Mouse (Mus musculus) layer of hippocampus, postnatal 25 days (tissue): ENCODE measurements around the gene Mindy1. TPM values are rescaled to one million over a fixed set of nuclear protein-coding genes. Genes with fewer than 3 reads are reported as not detected.
A peak's percentile ranks its signal among the peaks of the same experiment; 100 is the strongest.
"Not testable (repeated sequence)": the region's sequence is repeated elsewhere in the genome, so short reads cannot be mapped to it uniquely, and the experiment has no call there.

ENCODE experiments used
- DNase-seq, 2 experiments: peaks; one replicate each; pipeline ENCODE4 v3.0.0; 2022; ENCODE audit warnings: mixed read lengths in 2 of 2, low spot score in 1 of 2; ENCODE audit errors: extremely low spot score in 1 of 2
- total RNA-seq, 2 experiments: library from RNA; stranded (reverse); gene quantifications; 2 replicates each; pipeline ENCODE4 v1.2.3; 2021

The Mindy1 gene
- total RNA-seq, 2 experiments from 2014 or later = 21.5 to 24.2 TPM

DNA sequence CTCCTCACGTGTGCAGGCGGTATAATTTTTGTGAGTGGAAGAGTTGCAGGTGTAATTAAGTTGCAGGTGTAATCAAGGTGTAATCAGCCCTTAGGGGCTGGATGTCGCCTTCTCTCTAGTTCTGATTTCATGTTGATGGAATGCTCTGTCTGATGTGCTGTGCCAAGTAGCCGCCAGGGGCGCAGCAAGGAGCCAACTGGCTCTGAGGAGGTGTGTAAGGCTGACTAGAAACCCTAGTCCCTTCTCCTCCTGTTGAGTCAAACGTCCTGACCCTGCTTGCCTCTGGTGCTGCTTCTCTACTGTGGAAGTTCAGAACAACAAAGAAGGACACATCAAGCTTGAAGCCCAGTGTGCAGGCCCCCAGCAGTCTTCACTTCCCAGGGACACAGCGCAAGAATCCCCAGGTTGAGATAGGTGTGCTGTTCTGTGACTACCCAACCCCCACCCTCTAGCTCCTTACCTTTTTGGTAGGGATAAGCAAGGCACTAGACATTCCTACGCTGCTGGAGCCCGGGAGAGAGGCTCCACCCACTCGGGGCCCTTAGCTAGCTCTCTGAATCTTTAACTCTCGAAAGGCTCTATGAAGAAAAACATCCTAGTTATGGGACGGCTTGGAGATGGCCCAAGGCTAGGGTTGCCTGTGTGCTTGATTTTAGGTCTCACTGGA, 36.4 kb downstream of the Mindy1 start:
- DNase-seq = peak in 1 of 2 experiments; percentile 37

GRCm38 (mm10) chr3:95318548-95318947, 37.4 kb downstream of the Mindy1 start:
- DNase-seq = no peak

GRCm38 (mm10) chr3:95319110-95319509, 38.0 kb downstream of the Mindy1 start:
- DNase-seq = no peak

GRCm38 (mm10) chr3:95319701-95320625, 38.8 kb downstream of the Mindy1 start:
- no peak for DNase-seq

GRCm38 (mm10) chr3:95323429-95323828, 42.3 kb downstream of the Mindy1 start:
- DNase-seq = no peak

DNA sequence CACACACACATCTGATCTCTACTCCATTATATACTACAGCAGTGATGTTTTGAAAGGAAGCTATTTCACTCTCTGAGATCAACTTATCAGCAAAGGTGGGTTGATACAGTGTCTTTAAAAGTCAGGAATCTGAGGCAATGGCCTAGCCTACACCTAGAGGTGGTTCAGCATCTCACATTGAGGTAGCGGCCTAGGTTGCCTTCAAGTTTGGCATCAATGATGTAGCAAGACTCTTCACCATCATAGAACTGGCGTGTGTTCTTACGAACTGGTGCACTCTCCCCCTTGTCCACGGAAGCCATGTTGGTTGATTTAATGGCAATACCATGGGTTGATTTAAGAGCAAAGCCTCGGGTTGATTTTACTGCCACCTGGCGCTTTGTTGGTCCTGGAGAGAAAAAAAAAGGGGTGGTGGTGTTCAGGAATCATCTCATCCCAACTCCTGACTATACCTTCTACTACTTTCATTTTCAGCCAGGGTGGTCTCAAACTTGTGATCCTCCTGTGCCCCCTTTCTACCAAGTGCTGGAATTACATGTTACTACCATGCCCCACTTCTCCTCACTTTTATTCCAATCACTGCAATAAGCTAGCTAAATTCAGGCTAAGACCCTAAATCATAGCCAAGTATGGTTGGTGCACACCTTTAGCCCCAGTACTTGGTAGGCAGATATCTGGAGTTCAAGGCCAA, 43.5 kb downstream of the Mindy1 start:
- no peak for DNase-seq

DNA sequence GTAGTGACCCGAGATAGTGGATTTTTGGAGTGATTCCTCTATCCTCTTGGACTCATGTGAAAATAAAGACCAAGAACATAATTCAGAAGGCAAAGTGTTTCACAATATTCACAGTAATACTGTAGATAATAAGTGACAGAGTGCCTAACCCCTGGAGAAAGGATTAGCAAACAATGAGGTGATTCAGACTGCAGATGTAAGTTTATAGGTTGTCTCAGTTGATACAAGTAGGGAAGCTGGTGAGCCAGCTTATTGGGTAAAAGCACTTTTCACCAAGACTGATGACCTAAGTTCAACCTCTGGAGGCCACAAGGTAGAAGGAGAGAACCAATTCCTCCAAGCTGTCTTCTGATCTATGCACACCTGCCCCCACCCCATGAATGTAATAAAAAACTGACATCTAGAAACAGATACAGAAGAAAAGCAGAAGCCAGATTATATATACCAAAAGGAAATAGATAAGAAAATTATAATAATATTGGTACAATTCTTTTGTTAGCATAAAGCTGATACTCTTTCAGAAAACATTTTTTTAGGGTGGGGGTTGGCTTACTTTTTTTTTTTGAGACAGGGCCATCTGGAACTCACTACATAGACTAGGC, 47.8 kb downstream of the Mindy1 start:
- no peak for DNase-seq

GRCm38 (mm10) chr3:95331528-95331927, 50.4 kb downstream of the Mindy1 start:
- DNase-seq = no peak

- no peak for DNase-seq
Observed at GRCm38 (mm10) chr3:95337345-95337744, 56.2 kb downstream of the Mindy1 start.

GRCm38 (mm10) chr3:95338251-95338650, 57.1 kb downstream of the Mindy1 start:
- no peak for DNase-seq

- DNase-seq = not testable (repeated sequence)
Observed at GRCm38 (mm10) chr3:95343356-95344000, 62.3 kb downstream of the Mindy1 start.

Other genes starting within 250 kb of the Mindy1 start
- 100 to 1,000 TPM; 156 to 163 TPM for gene Psmd4, start 238.7 kb upstream of the Mindy1 start, total RNA-seq
- 10 to 100 TPM; 57.6 to 58.0 TPM for gene Pip5k1a, start 174.4 kb upstream of the Mindy1 start, total RNA-seq
- gene Vps72, start 170.3 kb upstream of the Mindy1 start, total RNA-seq = 10 to 100 TPM; 46.2 to 50.3 TPM
- gene Tmod4, start 156.9 kb upstream of the Mindy1 start, total RNA-seq = under 1 TPM; 0.76 to 0.94 TPM
- gene Scnm1, start 147.3 kb upstream of the Mindy1 start, total RNA-seq = 10 to 100 TPM; 43.1 to 48.2 TPM
- gene Lysmd1, start 147.3 kb upstream of the Mindy1 start, total RNA-seq = 10 to 100 TPM; 16.5 to 18.4 TPM
- gene Tnfaip8l2, start 139.0 kb upstream of the Mindy1 start, total RNA-seq = 1 to 10 TPM; 2.1 to 3.1 TPM
- gene Sema6c, start 120.9 kb upstream of the Mindy1 start, total RNA-seq = 10 to 100 TPM; 35.1 to 41.9 TPM
- gene Gabpb2, start 63.4 kb upstream of the Mindy1 start, total RNA-seq = 10 to 100 TPM; 10.9 to 15.1 TPM
- gene Cdc42se1, start 52.6 kb upstream of the Mindy1 start, total RNA-seq = 10 to 100 TPM; 73.5 to 83.9 TPM
- gene Mllt11, start 49.2 kb upstream of the Mindy1 start, total RNA-seq = 100 to 1,000 TPM; 350 to 366 TPM
- gene Gm128, start 39.7 kb upstream of the Mindy1 start, total RNA-seq = under 1 TPM in 1 of 2 experiments, not detected in 1; 0.12 TPM
- under 1 TPM; 0.22 to 0.52 TPM for gene Bnipl, start 30.2 kb upstream of the Mindy1 start, total RNA-seq
- 10 to 100 TPM; 20.6 to 22.6 TPM for gene Prune1, start 731 bp downstream of the Mindy1 start, total RNA-seq
- 1 to 10 TPM in 1 of 2 experiments, under 1 TPM in 1; 0.47 to 1.2 TPM for gene Anxa9, start 25.8 kb downstream of the Mindy1 start, total RNA-seq
- 10 to 100 TPM; 71.2 to 73.9 TPM for gene Cers2, start 33.4 kb downstream of the Mindy1 start, total RNA-seq
- 10 to 100 TPM; 34.3 to 39.4 TPM for gene Setdb1, start 75.9 kb downstream of the Mindy1 start, total RNA-seq
- not detected for gene 4930558C23Rik, start 121.5 kb downstream of the Mindy1 start, total RNA-seq
- 10 to 100 TPM; 28.5 to 40.4 TPM for gene Arnt, start 153.0 kb downstream of the Mindy1 start, total RNA-seq
- gene Ctsk, start 217.9 kb downstream of the Mindy1 start, total RNA-seq = 1 to 10 TPM; 3.5 to 4.2 TPM
- 10 to 100 TPM; 56.8 to 65.8 TPM for gene Ctss, start 245.4 kb downstream of the Mindy1 start, total RNA-seq